Mouse (Mus musculus) heart, embryonic 10.5 days (tissue): ENCODE data around the gene Wipi1. TPM values are rescaled to one million over a fixed set of nuclear protein-coding genes. Genes with fewer than 3 reads are reported as not detected.
A peak's percentile ranks its signal among the peaks of the same experiment; 100 is the strongest.

Source experiments
- DNase-seq: peaks from one replicate; pipeline ENCODE4 v3.0.0-alpha.2; 2017; ENCODE audit warnings: low spot score
- H3K27ac ChIP-seq: fragments of 300-500 bp; sonication (generic); 2 replicates; pipeline ENCODE4 v1.5.1; 2016; ENCODE audit warnings: mild to moderate bottlenecking
- H3K27me3 ChIP-seq: fragments of 300-500 bp; sonication (generic); 2 replicates; pipeline ENCODE4 v1.6.1; 2016; ENCODE audit warnings: mild to moderate bottlenecking; ENCODE audit not compliant: poor library complexity, insufficient read depth, severe bottlenecking
- H3K36me3 ChIP-seq: fragments of 300-500 bp; sonication (generic); 2 replicates; pipeline ENCODE4 v1.6.1; 2016; ENCODE audit warnings: mild to moderate bottlenecking, moderate library complexity
- H3K4me1 ChIP-seq: fragments of 300-500 bp; sonication (generic); 2 replicates; pipeline ENCODE4 v1.6.1; 2016; ENCODE audit warnings: mild to moderate bottlenecking
- H3K4me3 ChIP-seq: fragments of 300-500 bp; sonication (generic); 2 replicates; pipeline ENCODE4 v1.5.1; 2016; ENCODE audit warnings: mild to moderate bottlenecking, moderate library complexity
- H3K9me3 ChIP-seq: fragments of 300-500 bp; sonication (generic); 2 replicates; pipeline ENCODE4 v1.6.1; 2016; ENCODE audit warnings: mild to moderate bottlenecking, moderate library complexity
- WGBS: fragments of 180-500 bp; shearing (Covaris S2); methylation state at CpG from one replicate; pipeline ENCODE4 v1.1.7; 2016; 5-methylcytosine and 5-hydroxymethylcytosine counted together
- polyA plus RNA-seq: library from polyadenylated mRNA; unstranded; fragments of >200 nt; fragmentation: Nextera tagmentation; extraction: Ambion mirVana; gene quantifications from 2 replicates; pipeline ENCODE4 v1.2.1, GENCODE M21; 2016

Gene Wipi1
- polyA plus RNA-seq, 1 experiment from 2014 or later, result 29.8 TPM

DNA sequence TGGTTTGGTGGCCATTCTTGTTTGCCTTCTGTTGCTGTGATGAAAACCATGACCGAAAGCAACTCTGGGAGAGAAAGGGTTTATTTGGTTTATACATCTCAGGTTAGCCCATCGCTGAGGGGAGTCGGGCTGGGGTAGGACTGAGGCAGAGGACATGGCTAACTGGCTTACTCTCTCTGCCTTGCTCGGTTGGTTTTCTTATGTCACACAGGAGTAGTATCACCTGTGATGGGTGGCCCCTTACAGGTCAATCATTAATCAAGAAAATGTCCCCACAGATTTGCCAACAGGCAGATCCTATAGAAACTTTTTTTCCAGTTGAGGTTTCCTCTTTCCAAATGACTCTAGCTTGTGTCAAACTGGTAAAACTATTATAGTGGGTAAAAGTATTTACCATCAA is 48.1 kb downstream of the Wipi1 start:
- DNase-seq, result no peak
- Histone ChIP-seq H3K9me3 (no peaks in the 10 kb centered on the region), H3K27ac (no peak overlapping the region), H3K36me3 (no peaks in the 10 kb centered on the region), H3K4me1 (peaks cover 20% of the 10 kb centered on the region), H3K4me3 (no peak overlapping the region), H3K27me3 (no peaks in the 10 kb centered on the region)
- 86% methylated on average over 4 of the region's 4 CpGs for WGBS

DNA sequence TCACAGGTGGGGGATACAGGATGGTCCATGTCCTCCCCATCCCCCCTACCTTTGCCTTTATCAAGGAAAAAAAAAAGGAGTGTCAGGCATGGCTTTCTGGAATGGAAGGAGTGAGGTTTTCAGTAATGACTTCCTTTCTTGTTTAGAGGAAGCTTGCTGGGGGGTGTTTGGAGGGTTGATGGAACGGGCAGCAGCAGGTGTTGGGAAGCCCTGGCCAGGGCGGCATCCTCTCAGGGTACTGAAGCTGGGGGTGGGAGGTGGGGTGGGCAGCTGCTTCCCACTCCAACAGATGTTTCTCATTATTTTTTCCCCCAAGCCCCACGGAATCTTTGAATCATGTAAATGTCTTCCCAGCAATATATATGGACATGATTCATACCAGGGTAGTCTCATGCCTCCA is 50.3 kb downstream of the Wipi1 start:
- DNase-seq, result no peak
- H3K4me3 ChIP-seq, result no peak overlapping the region
- H3K36me3 ChIP-seq, result no peaks in the 10 kb centered on the region
- H3K27me3 ChIP-seq, result no peaks in the 10 kb centered on the region
- H3K27ac ChIP-seq, result no peak overlapping the region
- H3K9me3 ChIP-seq, result no peaks in the 10 kb centered on the region
- H3K4me1 ChIP-seq, result peaks cover 33% of the 10 kb centered on the region
- 70% methylated on average over 3 of the region's 3 CpGs for WGBS

DNA sequence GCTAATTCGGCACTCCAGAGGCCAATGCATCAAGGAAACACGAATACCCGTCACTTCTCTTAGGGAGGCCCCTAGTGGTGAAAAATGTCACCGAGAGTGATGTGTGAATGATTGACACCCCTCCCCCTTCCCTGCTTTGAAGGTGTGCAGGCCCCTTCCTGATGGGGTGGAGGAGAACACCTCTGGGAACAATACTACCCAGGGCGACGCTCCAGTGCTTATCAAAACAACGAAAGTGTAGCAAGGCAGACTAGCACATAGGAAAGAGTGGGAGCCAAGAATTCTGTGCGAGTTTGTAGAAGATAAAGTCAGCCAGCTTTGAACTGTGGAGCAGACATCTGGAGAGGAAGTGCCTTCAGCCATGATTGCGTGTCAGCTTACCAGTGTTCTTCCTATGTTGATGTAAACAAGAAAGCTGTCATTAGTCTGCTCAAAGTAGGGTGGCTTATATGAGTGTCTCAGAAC is 50.9 kb downstream of the Wipi1 start:
- peak; percentile 88 for DNase-seq
- no peaks in the 10 kb centered on the region for H3K27me3 ChIP-seq
- H3K36me3 ChIP-seq, result no peaks in the 10 kb centered on the region
- no peaks in the 10 kb centered on the region for H3K9me3 ChIP-seq
- H3K4me1 ChIP-seq, result peaks cover 39% of the 10 kb centered on the region
- H3K27ac ChIP-seq, result no peak overlapping the region; the same call in 1 of the 2 replicates
- WGBS, result 11% methylated on average over 9 of the region's 9 CpGs
- no peak overlapping the region for H3K4me3 ChIP-seq

DNA sequence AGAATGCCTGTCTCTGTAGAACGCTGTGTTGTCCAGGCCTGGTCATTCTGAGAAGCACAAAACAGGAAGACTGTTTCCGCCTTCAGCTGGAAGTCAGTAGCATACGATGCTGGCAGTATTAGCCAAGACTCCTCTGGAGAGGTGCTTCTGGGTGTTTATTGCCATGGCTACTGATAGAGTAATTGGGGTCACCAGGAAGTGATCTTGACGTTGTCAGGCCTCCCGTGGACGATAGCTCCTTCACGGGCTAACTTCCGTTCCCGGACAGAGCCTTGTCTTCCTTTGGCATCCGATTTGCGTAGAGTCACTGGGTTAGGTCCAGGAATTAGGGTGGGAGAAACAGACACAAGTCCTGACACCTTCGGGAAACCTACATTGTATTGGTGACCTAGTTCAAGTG is 52.5 kb downstream of the Wipi1 start:
- DNase-seq, result no peak
- H3K4me3 ChIP-seq, result no peak overlapping the region
- H3K27me3 ChIP-seq, result no peaks in the 10 kb centered on the region
- peaks cover 42% of the 10 kb centered on the region for H3K4me1 ChIP-seq
- WGBS, result 81% methylated on average over 12 of the region's 12 CpGs
- H3K36me3 ChIP-seq, result no peaks in the 10 kb centered on the region
- no peaks in the 10 kb centered on the region for H3K9me3 ChIP-seq
- H3K27ac ChIP-seq, result peak overlapping the region; percentile 26; the same call in 1 of the 2 replicates

DNA sequence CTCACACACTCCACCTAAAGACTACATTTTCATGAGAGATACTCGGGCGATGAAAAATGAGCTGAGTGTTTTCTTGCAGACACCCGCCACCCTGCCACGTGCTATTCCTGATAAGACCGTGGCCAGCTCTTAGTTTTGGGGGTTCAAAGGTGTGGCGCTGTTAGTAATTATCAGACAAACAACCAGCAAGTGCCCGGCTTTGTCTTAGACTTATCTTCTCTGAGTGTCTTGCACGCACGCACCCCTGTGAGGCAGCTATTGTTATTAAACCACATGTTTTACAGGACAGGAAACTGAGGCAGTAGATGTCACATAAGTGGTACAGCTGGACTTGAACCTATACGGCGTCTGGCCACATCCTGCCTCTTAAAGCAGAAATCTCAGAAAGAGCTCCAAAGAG is 54.3 kb downstream of the Wipi1 start:
- peak overlapping the region; percentile 69 for H3K27ac ChIP-seq
- H3K27me3 ChIP-seq, result no peaks in the 10 kb centered on the region
- WGBS, result 54% methylated on average over 11 of the region's 11 CpGs
- H3K9me3 ChIP-seq, result no peaks in the 10 kb centered on the region
- no peaks in the 10 kb centered on the region for H3K36me3 ChIP-seq
- DNase-seq, result peak; percentile 85
- H3K4me3 ChIP-seq, result no peak overlapping the region
- peaks cover 43% of the 10 kb centered on the region for H3K4me1 ChIP-seq

DNA sequence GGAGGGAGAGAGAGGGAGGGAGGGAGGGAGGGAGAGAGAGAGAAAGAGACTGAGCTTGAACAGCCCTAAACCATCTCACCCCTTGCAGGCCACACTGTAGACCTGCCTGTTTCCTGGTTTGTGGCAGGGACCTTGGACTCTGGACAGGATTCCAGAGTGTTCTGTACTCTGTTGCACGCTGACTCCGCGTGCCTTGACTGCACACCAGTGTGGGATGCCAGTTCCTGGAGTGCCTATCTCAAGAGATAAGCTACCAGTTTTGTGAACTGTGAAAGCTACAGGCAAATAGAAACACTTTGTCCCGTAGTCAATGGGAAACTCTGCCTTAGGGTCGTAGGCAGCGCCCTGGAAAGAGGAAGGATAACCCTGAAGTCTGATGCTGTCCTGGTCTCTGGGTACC is 55.6 kb downstream of the Wipi1 start:
- H3K4me1 ChIP-seq, result peaks cover 42% of the 10 kb centered on the region
- no peak overlapping the region for H3K4me3 ChIP-seq
- H3K9me3 ChIP-seq, result no peaks in the 10 kb centered on the region
- H3K27me3 ChIP-seq, result no peaks in the 10 kb centered on the region
- no peak for DNase-seq
- H3K27ac ChIP-seq, result peak overlapping the region; percentile 74; the same call in 1 of the 2 replicates
- no peaks in the 10 kb centered on the region for H3K36me3 ChIP-seq
- 50% methylated on average over 6 of the region's 6 CpGs for WGBS

DNA sequence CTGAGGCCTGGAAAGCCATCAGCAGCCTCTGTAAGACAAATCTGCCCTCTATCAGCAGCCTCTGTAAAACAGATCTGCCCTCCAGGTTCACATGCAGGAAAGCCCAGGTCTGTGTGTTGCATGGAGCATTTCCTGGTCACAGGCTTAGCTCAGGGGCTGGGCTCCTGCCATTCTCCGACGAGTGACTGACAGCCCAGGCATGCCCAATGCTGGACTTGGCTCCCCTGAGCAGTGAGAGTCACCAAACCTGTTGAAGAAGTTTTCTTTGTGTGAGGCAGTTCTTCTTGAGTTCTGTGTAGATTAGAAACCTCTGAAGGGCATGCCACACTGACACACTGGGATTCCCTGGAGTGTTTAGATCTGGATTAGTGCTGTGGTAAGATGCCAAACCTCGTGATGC is 57.3 kb downstream of the Wipi1 start:
- Histone ChIP-seq H3K9me3 (no peaks in the 10 kb centered on the region), H3K4me1 (peaks cover 34% of the 10 kb centered on the region), H3K27me3 (no peaks in the 10 kb centered on the region), H3K4me3 (no peak overlapping the region), H3K27ac (peak overlapping the region; percentile 67), H3K36me3 (no peaks in the 10 kb centered on the region)
- no peak for DNase-seq
- WGBS, result 34% methylated on average over 3 of the region's 3 CpGs

DNA sequence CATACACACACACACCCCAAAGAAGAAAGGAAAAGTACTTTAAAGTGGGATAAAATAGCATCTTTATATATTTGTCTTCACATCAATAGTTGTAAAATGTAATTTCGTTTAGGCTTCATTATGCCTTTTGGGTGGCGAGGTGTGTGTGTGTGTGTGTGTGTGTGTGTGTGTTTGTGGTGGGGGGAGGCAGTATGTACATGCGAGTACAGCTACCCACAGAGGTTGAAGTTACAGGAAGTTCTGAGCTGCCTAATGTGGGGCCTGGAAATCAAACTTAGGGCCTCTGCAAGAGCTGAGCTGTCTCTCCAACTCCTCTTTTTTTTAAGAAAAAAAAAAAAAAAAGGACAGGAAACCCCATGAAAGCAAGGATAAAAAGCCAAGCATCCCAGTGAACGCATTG is 57.8 kb downstream of the Wipi1 start:
- Histone ChIP-seq H3K9me3 (no peaks in the 10 kb centered on the region), H3K27ac (peak overlapping the region; percentile 67), H3K4me1 (peaks cover 32% of the 10 kb centered on the region), H3K36me3 (no peaks in the 10 kb centered on the region), H3K27me3 (no peaks in the 10 kb centered on the region), H3K4me3 (no peak overlapping the region)
- DNase-seq, result no peak
- WGBS, result 71% methylated on average over 4 of the region's 4 CpGs

DNA sequence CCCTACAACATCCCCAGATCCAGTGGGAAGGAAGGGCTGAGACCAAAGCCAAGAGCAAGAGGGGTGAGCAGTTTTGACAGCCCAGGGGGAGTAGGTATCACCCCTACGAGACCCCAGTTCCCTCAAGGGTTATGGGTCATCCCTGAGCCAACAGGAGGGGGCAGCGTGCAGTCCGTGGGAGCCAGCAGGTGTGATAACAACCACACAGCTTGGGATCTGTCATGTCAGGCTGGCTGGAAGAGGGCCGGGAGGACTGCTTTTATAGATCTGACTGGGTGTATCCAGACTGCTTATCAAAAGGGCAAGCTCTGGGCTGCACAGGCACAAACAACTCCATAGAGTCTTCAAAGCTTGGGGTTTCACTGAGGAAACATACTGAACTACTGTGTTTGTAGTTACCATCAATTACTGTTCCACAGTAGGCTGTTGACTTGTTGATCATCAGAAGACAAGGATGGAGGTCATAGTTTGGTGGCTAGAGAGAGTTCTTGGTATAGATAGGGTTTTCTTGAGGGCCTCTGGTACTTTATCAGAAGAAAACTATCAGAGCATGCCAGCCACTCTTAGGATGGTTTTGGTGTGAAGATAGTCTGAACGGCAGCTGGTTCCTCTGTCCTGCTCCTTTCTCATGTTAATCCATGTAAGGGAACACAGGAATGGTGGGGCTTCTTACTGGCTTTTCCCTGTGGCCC is 62.0 kb downstream of the Wipi1 start:
- 45% methylated on average over 5 of the region's 5 CpGs for WGBS
- no peaks in the 10 kb centered on the region for H3K9me3 ChIP-seq
- no peaks in the 10 kb centered on the region for H3K36me3 ChIP-seq
- H3K4me1 ChIP-seq, result peaks cover 36% of the 10 kb centered on the region
- peak; percentile 83 for DNase-seq
- no peaks in the 10 kb centered on the region for H3K27me3 ChIP-seq
- H3K4me3 ChIP-seq, result no peak overlapping the region
- peak overlapping the region; percentile 77; the same call in 1 of the 2 replicates for H3K27ac ChIP-seq

DNA sequence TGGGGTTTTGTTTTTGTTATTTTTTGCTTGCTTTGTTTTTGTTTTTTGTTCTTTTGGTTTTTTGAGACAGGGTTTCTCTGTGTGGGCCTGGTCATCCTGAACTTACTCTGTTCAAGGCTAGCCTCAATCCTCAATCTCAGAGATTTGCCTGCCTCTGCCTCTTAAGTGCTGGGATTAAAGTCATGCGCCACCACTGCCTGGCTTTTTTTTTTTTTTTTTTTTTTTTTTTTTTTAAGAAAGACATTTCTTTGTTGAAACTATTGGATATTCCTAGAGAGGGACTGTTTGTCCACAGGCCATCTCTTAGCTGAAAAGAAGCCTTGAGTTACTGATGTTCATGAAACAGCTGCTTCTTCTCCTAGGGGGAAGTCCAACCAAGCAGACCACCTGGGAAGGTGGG is 64.1 kb downstream of the Wipi1 start:
- H3K4me3 ChIP-seq, result no peak overlapping the region
- H3K36me3 ChIP-seq, result no peaks in the 10 kb centered on the region
- no peaks in the 10 kb centered on the region for H3K27me3 ChIP-seq
- no peaks in the 10 kb centered on the region for H3K9me3 ChIP-seq
- peaks cover 39% of the 10 kb centered on the region for H3K4me1 ChIP-seq
- 100% methylated on average over 1 of the region's 1 CpGs for WGBS
- no peak for DNase-seq
- no peak overlapping the region for H3K27ac ChIP-seq

DNA sequence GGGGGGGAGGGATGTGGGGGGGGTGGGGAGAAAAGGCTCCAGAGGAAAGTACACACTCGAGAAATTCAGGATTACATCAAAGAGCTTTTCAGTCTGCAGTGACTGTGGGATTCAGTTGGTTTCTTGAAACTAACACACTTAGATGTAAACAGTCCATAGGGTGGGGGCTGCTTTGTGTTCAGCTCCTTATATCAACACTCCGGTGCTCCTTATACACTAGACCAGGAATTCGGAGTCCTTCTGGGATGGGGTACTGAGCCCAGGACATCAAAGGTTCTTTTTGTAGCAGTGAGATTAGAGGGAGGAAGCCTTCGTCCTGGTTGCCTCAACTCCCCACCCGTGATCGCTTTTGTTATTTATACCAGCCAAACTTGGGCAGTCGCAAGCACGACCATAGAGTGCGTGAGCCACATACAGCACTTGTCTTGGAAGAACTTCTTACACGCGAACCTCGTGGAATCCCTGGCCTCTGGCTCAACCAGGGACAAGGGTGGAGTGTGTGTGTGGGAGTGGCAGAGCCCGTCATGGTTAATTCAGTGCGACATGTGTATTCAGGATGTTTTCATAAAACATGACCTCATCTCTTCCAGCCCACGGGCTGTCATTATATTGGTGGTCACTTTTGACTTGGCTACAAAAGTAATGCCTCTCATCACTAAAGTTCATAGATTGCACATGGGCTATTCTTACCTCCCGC is 65.3 kb downstream of the Wipi1 start:
- no peaks in the 10 kb centered on the region for H3K9me3 ChIP-seq
- no peaks in the 10 kb centered on the region for H3K36me3 ChIP-seq
- H3K4me3 ChIP-seq, result no peak overlapping the region
- no peak for DNase-seq
- no peaks in the 10 kb centered on the region for H3K27me3 ChIP-seq
- peak overlapping the region; percentile 26; the same call in 1 of the 2 replicates for H3K27ac ChIP-seq
- peaks cover 38% of the 10 kb centered on the region for H3K4me1 ChIP-seq
- WGBS, result 59% methylated on average over 16 of the region's 16 CpGs

DNA sequence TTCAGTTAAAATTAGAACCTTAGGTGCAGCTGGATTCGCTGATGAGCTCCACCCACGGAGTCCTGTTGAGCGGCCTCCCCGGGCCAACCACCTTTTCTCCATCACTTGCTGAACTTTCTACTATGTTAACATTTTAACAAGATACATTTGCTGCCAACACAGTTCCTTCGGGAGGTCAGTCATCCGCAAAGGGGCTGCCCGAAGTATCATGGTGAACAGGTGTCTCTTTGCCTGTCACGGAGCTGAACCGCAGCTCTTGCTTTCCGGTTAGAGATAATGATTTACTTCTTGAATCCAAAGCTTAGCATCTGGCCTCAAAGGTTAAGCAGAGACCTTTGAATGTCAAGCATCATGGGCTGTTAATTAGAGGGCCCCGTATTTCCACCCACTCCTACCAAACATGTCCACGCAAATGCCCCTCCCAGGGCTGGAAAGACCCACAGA is 66.0 kb downstream of the Wipi1 start:
- Histone ChIP-seq H3K27ac (peak overlapping the region; percentile 26), H3K4me3 (no peak overlapping the region), H3K27me3 (0 out of 2 replicates have a peak, but pooled peaks cover 3% of the 10 kb centered on the region), H3K36me3 (no peaks in the 10 kb centered on the region), H3K4me1 (peaks cover 38% of the 10 kb centered on the region), H3K9me3 (no peaks in the 10 kb centered on the region)
- 62% methylated on average over 12 of the region's 12 CpGs for WGBS
- no peak for DNase-seq

DNA sequence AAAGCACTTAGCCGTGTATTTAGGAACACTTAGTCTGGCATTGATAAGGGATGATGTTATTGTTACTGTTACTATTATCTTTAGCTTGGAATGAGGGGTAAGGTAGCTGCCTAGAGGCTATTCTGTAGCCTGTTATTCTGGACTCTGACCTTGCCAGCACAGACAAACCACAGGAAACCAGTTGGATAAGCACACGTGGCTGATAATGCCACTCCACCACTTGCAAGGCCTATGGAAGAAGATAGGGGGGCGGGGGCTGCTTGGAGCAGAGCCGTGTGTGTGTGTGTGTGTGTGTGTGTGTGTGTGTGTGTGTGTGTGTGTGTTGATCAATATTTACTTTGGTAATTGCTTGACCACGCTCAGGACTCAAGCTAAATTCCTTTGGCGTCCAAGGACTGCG is 66.5 kb downstream of the Wipi1 start:
- DNase-seq, result peak; percentile 85
- WGBS, result 27% methylated on average over 6 of the region's 7 CpGs
- H3K27ac ChIP-seq, result peak overlapping the region; percentile 26; the same call in 1 of the 2 replicates

More for the DNA sequence above, 66.5 kb downstream of the Wipi1 start:
- Histone ChIP-seq H3K27me3 (0 out of 2 replicates have a peak, but pooled peaks cover 8% of the 10 kb centered on the region), H3K4me1 (peaks cover 38% of the 10 kb centered on the region), H3K4me3 (no peak overlapping the region), H3K36me3 (no peaks in the 10 kb centered on the region), H3K9me3 (no peaks in the 10 kb centered on the region)
